Mouse (Mus musculus): ENCODE measurements around the gene Ascl4. TPM values are rescaled to one million over a fixed set of nuclear protein-coding genes. Genes with fewer than 3 reads are reported as not detected.

Gene Ascl4
- polyA plus RNA-seq, 1 experiment from 2014 or later = 1.0 TPM

DNA sequence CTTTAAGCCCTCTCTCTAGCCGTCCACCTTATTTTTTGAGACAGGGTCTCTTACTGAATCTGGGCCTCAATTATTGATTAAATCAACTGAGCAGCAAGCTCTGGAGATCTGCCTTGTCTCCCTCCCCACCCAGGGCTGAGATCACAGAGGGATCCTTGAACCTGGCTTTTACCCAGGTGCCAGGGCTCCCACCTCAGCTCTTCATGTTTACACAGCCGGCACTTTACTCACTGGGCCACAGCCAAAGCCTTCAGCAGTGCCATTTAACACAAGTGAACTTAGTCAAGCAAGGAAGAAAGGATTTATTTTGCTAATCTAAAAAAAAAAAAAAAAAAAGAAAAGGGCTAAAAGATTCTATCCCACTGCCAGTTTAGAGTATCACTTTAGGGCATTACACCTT, 26.9 kb downstream of the Ascl4 start:
- 91% methylated on average over 2 of the region's 2 CpGs for WGBS
- no peaks in the 10 kb centered on the region for H3K9me3 ChIP-seq
- peaks cover 16% of the 10 kb centered on the region for H3K4me1 ChIP-seq (replicated peaks)
- H3K4me3 ChIP-seq (replicated peaks) = no peak overlapping the region
- no peak for ATAC-seq
- H3K27me3 ChIP-seq = no peaks in the 10 kb centered on the region
- peaks cover 47% of the 10 kb centered on the region for H3K36me3 ChIP-seq
- H3K9ac ChIP-seq (replicated peaks) = no peak overlapping the region
- no peak overlapping the region for H3K4me2 ChIP-seq (replicated peaks)
- H3K27ac ChIP-seq = no peak overlapping the region

- WGBS = 7% methylated on average over 20 of the region's 20 CpGs
- peaks cover 16% of the 10 kb centered on the region for H3K4me1 ChIP-seq (replicated peaks)
- ATAC-seq = peak; percentile 18; the same call in 1 of the 2 replicates
- H3K9ac ChIP-seq (replicated peaks) = peak overlapping the region; percentile 94
- no peaks in the 10 kb centered on the region for H3K27me3 ChIP-seq
- H3K36me3 ChIP-seq = peaks cover 25% of the 10 kb centered on the region
- peak overlapping the region; percentile 90 for H3K4me3 ChIP-seq (replicated peaks)
- H3K9me3 ChIP-seq = no peaks in the 10 kb centered on the region
- H3K4me2 ChIP-seq (replicated peaks) = peak overlapping the region; percentile 96
- H3K27ac ChIP-seq = peak overlapping the region; percentile 78
These were observed 29.5 kb downstream of the Ascl4 start for GRCm38 (mm10) chr10:85956871-85957419.

DNA sequence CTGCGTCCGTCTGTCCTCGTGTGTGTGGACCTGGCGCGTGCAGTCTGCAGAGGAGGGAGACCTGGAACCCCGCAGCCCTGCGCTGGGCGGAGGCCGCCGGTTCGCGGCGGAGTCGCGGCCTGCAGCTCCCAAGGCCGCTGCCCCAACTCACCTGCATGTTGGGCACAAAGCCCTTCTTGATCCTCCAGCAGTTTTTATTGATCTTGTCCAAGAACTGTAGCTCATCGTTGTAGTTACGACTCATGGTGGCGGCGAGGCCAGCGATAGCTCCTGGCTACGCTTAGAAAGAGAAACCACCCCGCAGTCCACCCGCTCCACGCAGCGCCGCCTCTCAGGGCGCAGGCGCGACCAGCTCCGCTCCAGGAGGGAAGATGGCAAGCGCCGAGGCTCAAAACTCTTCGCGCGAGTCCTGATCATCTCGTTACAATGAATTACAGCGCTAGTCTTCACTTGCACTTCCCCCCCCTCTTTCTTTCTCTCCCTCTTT, 30.0 kb downstream of the Ascl4 start, which contains the start of gene Rtcb:
TSS of gene Rtcb (minus strand) at position 360 of the 487 bp plus-strand sequence.
- ATAC-seq = peak; percentile 95

DNA sequence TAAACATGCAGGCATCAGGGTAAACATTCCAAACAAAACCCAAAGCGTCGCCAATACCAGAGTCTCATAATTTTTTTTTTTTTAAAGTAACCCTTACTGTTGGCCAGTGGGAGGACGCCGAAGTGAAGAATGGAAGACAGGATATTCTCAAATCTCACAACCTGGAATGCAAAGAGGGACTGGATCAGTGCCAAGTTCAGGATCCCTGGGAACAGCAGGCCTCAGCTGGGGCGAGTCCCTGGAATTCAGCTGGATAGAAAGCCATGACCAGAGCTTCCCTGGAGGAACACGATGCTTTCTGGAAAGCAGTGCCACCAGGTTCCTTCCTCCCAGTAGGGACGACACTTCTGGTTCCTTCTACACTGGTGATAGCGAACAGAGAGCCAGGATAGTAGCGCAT, 35.4 kb downstream of the Ascl4 start:
- ATAC-seq = no peak
- Histone ChIP-seq H3K36me3 (no peaks in the 10 kb centered on the region), H3K27me3 (no peaks in the 10 kb centered on the region), H3K9me3 (no peaks in the 10 kb centered on the region), H3K27ac (no peak overlapping the region), H3K9ac (replicated peaks) (no peak overlapping the region), H3K4me3 (replicated peaks) (no peak overlapping the region), H3K4me1 (replicated peaks) (no peaks in the 10 kb centered on the region), H3K4me2 (replicated peaks) (no peak overlapping the region)
- 76% methylated on average over 9 of the region's 9 CpGs for WGBS

More for the DNA sequence above, 30.0 kb downstream of the Ascl4 start, which contains the start of gene Rtcb:
- under 1% methylated on average over 38 of the region's 38 CpGs for WGBS
- Histone ChIP-seq H3K27ac (peak within 1 kb of the TSS; percentile 78), H3K9ac (replicated peaks) (peak within 1 kb of the TSS; percentile 94), H3K27me3 (no peaks in the 10 kb centered on the region), H3K4me2 (replicated peaks) (peak within 1 kb of the TSS; percentile 96), H3K36me3 (peaks cover 20% of the 10 kb centered on the region), H3K4me1 (replicated peaks) (peaks cover 16% of the 10 kb centered on the region), H3K4me3 (replicated peaks) (peak within 1 kb of the TSS; percentile 90), H3K9me3 (no peaks in the 10 kb centered on the region)

GRCm38 (mm10) chr10:85964316-85964715, 36.8 kb downstream of the Ascl4 start:
- Histone ChIP-seq H3K9ac (replicated peaks) (no peak overlapping the region), H3K27me3 (no peaks in the 10 kb centered on the region), H3K27ac (no peak overlapping the region), H3K4me1 (replicated peaks) (no peaks in the 10 kb centered on the region), H3K36me3 (no peaks in the 10 kb centered on the region), H3K4me2 (replicated peaks) (no peak overlapping the region), H3K4me3 (replicated peaks) (no peak overlapping the region), H3K9me3 (no peaks in the 10 kb centered on the region)
- 86% methylated on average over 7 of the region's 7 CpGs for WGBS
- ATAC-seq = no peak

- no peaks in the 10 kb centered on the region for H3K4me1 ChIP-seq (replicated peaks)
- H3K27me3 ChIP-seq = no peaks in the 10 kb centered on the region
- no peak overlapping the region for H3K4me3 ChIP-seq (replicated peaks)
- WGBS = 49% methylated on average over 2 of the region's 2 CpGs
- no peak overlapping the region for H3K9ac ChIP-seq (replicated peaks)
- no peaks in the 10 kb centered on the region for H3K9me3 ChIP-seq
- H3K27ac ChIP-seq = no peak overlapping the region
- no peaks in the 10 kb centered on the region for H3K36me3 ChIP-seq
- ATAC-seq = no peak
- H3K4me2 ChIP-seq (replicated peaks) = no peak overlapping the region
These were observed 39.0 kb downstream of the Ascl4 start for GRCm38 (mm10) chr10:85966476-85966875.

DNA sequence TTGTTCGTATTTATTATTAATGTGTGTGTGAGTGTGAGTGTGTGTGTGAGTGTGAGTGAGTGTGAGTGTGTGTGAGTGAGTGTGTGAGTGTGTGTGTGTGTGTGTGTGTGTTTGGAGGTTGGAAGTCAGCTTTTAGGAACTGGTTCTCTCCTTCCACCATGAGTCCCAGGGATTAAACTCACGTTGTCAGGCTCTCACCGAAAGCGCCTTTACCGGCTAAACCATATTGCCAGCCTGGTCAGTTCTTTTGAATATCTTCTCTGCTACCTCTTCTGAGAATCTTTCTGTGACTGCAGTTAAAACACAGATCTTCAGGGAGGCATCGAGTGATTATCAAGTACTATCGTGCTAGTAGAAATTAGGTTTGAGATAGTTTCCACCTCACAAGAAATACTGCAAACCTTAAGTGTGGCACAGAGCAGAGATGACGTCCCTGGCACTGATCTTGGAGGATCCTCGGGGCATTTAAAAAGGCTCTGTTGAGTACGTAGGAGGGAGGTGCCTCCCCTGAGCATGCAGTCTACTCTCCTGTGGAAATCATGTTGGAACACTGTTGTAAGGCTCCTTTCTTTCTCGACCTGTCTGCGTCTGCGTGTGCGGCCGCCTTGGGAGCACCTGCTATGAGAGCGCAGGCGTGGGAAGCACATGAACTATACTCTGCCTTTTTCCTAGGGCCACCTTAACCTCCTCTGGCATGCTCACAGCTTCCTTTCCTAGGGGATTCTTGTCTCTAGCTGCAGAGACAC, 40.1 kb downstream of the Ascl4 start:
- no peaks in the 10 kb centered on the region for H3K4me1 ChIP-seq (replicated peaks)
- no peak overlapping the region for H3K4me2 ChIP-seq (replicated peaks)
- H3K9me3 ChIP-seq = no peaks in the 10 kb centered on the region
- no peak overlapping the region for H3K27ac ChIP-seq
- ATAC-seq = peak; percentile 66
- H3K36me3 ChIP-seq = no peaks in the 10 kb centered on the region
- 67% methylated on average over 17 of the region's 17 CpGs for WGBS
- no peaks in the 10 kb centered on the region for H3K27me3 ChIP-seq
- H3K4me3 ChIP-seq (replicated peaks) = no peak overlapping the region
- H3K9ac ChIP-seq (replicated peaks) = no peak overlapping the region

DNA sequence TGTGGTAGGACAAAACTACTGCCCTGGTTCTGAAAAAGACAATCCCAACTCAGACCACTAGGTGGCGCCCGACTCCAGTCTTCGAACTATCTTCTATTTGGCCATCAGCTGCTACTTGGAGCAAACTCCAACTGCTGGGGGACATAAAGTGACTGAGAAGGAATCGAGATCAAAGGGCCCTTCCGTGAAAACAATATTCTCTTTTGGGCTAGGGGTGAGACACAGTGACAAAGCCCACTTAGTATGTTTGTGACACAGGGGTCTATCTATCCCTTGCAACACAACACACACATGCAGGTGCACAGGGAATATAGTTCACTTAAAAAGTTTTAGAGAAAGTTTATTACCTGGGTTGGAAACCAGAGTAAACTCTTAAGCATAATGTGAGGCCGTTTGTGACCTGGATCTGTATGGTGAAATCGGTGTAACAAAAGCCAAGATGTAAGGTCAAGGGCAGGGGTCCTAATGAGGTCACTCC, 40.7 kb downstream of the Ascl4 start:
- no peak overlapping the region for H3K9ac ChIP-seq (replicated peaks)
- no peaks in the 10 kb centered on the region for H3K36me3 ChIP-seq
- H3K27ac ChIP-seq = no peak overlapping the region
- H3K4me2 ChIP-seq (replicated peaks) = no peak overlapping the region
- no peaks in the 10 kb centered on the region for H3K9me3 ChIP-seq
- no peaks in the 10 kb centered on the region for H3K4me1 ChIP-seq (replicated peaks)
- no peak overlapping the region for H3K4me3 ChIP-seq (replicated peaks)
- ATAC-seq = peak; percentile 70
- H3K27me3 ChIP-seq = no peaks in the 10 kb centered on the region
- 11% methylated on average over 7 of the region's 7 CpGs for WGBS

DNA sequence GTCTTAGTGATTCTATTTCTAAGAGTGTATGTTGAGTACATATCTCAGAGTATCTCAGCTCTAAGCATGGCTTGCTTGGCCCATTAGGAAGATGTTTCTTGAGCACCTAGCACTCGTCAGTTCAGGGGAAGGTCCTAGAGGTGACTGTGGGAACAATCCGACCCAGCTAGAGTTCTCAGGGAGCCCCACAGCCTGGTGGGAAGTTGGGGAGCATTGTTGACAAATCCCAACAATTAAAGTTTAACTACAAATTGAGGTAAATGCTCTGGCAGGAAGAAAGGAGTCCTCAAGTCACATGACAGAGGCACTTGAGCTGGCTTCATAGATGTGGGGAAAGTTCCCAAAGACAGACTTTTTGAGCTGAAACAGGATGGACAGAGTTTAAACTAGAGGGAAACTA, 41.2 kb downstream of the Ascl4 start:
- H3K9ac ChIP-seq (replicated peaks) = no peak overlapping the region
- no peaks in the 10 kb centered on the region for H3K4me1 ChIP-seq (replicated peaks)
- H3K4me2 ChIP-seq (replicated peaks) = no peak overlapping the region
- H3K36me3 ChIP-seq = no peaks in the 10 kb centered on the region
- H3K27me3 ChIP-seq = no peaks in the 10 kb centered on the region
- H3K4me3 ChIP-seq (replicated peaks) = no peak overlapping the region
- 48% methylated on average over 2 of the region's 2 CpGs for WGBS
- no peak overlapping the region for H3K27ac ChIP-seq
- no peak for ATAC-seq
- H3K9me3 ChIP-seq = no peaks in the 10 kb centered on the region

GRCm38 (mm10) chr10:85969894-85970620, 42.6 kb downstream of the Ascl4 start:
- no peak overlapping the region for H3K4me2 ChIP-seq (replicated peaks)
- no peak for ATAC-seq
- 73% methylated on average over 8 of the region's 8 CpGs for WGBS

GRCm38 (mm10) chr10:85971826-85972225, 44.3 kb downstream of the Ascl4 start:
- no peak overlapping the region for H3K9ac ChIP-seq (replicated peaks)
- no peak for ATAC-seq

More at GRCm38 (mm10) chr10:85969894-85970620, 42.6 kb downstream of the Ascl4 start:
- no peak overlapping the region for H3K4me3 ChIP-seq (replicated peaks)
- no peak overlapping the region for H3K9ac ChIP-seq (replicated peaks)
- H3K36me3 ChIP-seq = no peaks in the 10 kb centered on the region
- no peak overlapping the region for H3K27ac ChIP-seq
- H3K9me3 ChIP-seq = peaks cover 3% of the 10 kb centered on the region; the same call in 1 of the 2 replicates
- no peaks in the 10 kb centered on the region for H3K27me3 ChIP-seq
- H3K4me1 ChIP-seq (replicated peaks) = no peaks in the 10 kb centered on the region

GRCm38 (mm10) chr10:85972915-85973314, 45.4 kb downstream of the Ascl4 start:
- Histone ChIP-seq H3K4me2 (replicated peaks) (no peak overlapping the region), H3K27me3 (no peaks in the 10 kb centered on the region), H3K36me3 (no peaks in the 10 kb centered on the region), H3K9me3 (peaks cover 3% of the 10 kb centered on the region; the same call in 1 of the 2 replicates), H3K4me3 (replicated peaks) (no peak overlapping the region), H3K9ac (replicated peaks) (no peak overlapping the region), H3K27ac (no peak overlapping the region), H3K4me1 (replicated peaks) (no peaks in the 10 kb centered on the region)
- 85% methylated on average over 4 of the region's 4 CpGs for WGBS
- ATAC-seq = no peak

More at GRCm38 (mm10) chr10:85971826-85972225, 44.3 kb downstream of the Ascl4 start:
- Histone ChIP-seq H3K4me3 (replicated peaks) (no peak overlapping the region), H3K9me3 (peaks cover 3% of the 10 kb centered on the region; the same call in 1 of the 2 replicates), H3K27ac (no peak overlapping the region), H3K27me3 (no peaks in the 10 kb centered on the region), H3K4me1 (replicated peaks) (no peaks in the 10 kb centered on the region), H3K36me3 (no peaks in the 10 kb centered on the region), H3K4me2 (replicated peaks) (no peak overlapping the region)
- 89% methylated on average over 9 of the region's 9 CpGs for WGBS

All from midbrain, embryonic 13.5 days (tissue).